Mouse (Mus musculus): Measurements from ENCODE around the gene Rptn. TPM values are rescaled to one million over a fixed set of nuclear protein-coding genes. Genes with fewer than 3 reads are reported as not detected.
A peak's percentile ranks its signal among the peaks of the same experiment; 100 is the strongest.
"Not testable (repeated sequence)": the region's sequence is repeated elsewhere in the genome, so short reads cannot be mapped to it uniquely, and the experiment has no call there.

Rptn gene
- polyA plus RNA-seq, 1 experiment from 2014 or later = not detected

GRCm38 (mm10) chr3:93443501-93444101 is 50.1 kb downstream of the Rptn start:
- peak overlapping the region; percentile 49 for H3K4me3 ChIP-seq (ENCODE audit: low read depth, low read length)
- H3K27me3 ChIP-seq (ENCODE audit: insufficient read depth, low read length) = peaks cover 34% of the 10 kb centered on the region
- peak overlapping the region; percentile 87 for H3K4me2 ChIP-seq
- H3K36me3 ChIP-seq (ENCODE audit: insufficient read depth) = no peaks in the 10 kb centered on the region
- H3K4me1 ChIP-seq (ENCODE audit: insufficient read depth) = no peaks in the 10 kb centered on the region; the same call in none of the 2 replicates
- DNase-seq = peak; percentile 59
- no peaks in the 10 kb centered on the region for H3K9me3 ChIP-seq (ENCODE audit: low read depth, low read length)
- no peak overlapping the region for H3K27ac ChIP-seq (ENCODE audit: low read depth)
- no peak for TF ChIP-seq CTCF (IDR thresholded peaks at IDR 0.05; ENCODE audit: low read depth)
- under 1% methylated on average over 38 of the region's 38 CpGs for WGBS
- peak overlapping the region; percentile 41 for H3K9ac ChIP-seq
- ATAC-seq (ENCODE audit: insufficient read depth) = no peak

- TF ChIP-seq CTCF (IDR thresholded peaks at IDR 0.05; ENCODE audit: low read depth) = no peak
- peak overlapping the region; percentile 41 for H3K9ac ChIP-seq
- peak overlapping the region; percentile 8; the same call in 1 of the 2 replicates for H3K27ac ChIP-seq (ENCODE audit: low read depth)
- H3K9me3 ChIP-seq (ENCODE audit: low read depth, low read length) = no peaks in the 10 kb centered on the region
- H3K4me3 ChIP-seq (ENCODE audit: low read depth, low read length) = peak overlapping the region; percentile 49
- under 1% methylated on average over 56 of the region's 56 CpGs for WGBS
- H3K27me3 ChIP-seq (ENCODE audit: insufficient read depth, low read length) = peaks cover 34% of the 10 kb centered on the region
- H3K4me1 ChIP-seq (ENCODE audit: insufficient read depth) = no peaks in the 10 kb centered on the region; the same call in none of the 2 replicates
- ATAC-seq (ENCODE audit: insufficient read depth) = peak; percentile 85
- H3K36me3 ChIP-seq (ENCODE audit: insufficient read depth) = no peaks in the 10 kb centered on the region
- peak overlapping the region; percentile 87 for H3K4me2 ChIP-seq
- peak; percentile 88 for DNase-seq
Measured at GRCm38 (mm10) chr3:93444343-93445164, 51.1 kb downstream of the Rptn start.

GRCm38 (mm10) chr3:93445165-93445705 is 51.7 kb downstream of the Rptn start:
- TF ChIP-seq CTCF (IDR thresholded peaks at IDR 0.05; ENCODE audit: low read depth) = no peak
- Histone ChIP-seq H3K36me3 (ENCODE audit: insufficient read depth) (no peaks in the 10 kb centered on the region), H3K9me3 (ENCODE audit: low read depth, low read length) (no peaks in the 10 kb centered on the region), H3K4me1 (ENCODE audit: insufficient read depth) (no peaks in the 10 kb centered on the region; the same call in none of the 2 replicates), H3K9ac (peak overlapping the region; percentile 41; the same call in 1 of the 2 replicates), H3K27ac (ENCODE audit: low read depth) (no peak overlapping the region), H3K4me2 (peak overlapping the region; percentile 87), H3K4me3 (ENCODE audit: low read depth, low read length) (peak overlapping the region; percentile 49), H3K27me3 (ENCODE audit: insufficient read depth, low read length) (peaks cover 34% of the 10 kb centered on the region)
- DNase-seq = peak; percentile 68
- ATAC-seq (ENCODE audit: insufficient read depth) = 0 out of 2 replicates have a peak, but pooled peaks have one; percentile 16
- under 1% methylated on average over 36 of the region's 36 CpGs for WGBS

GRCm38 (mm10) chr3:93446128-93446755 is 52.7 kb downstream of the Rptn start:
- ATAC-seq (ENCODE audit: insufficient read depth) = no peak
- H3K27me3 ChIP-seq (ENCODE audit: insufficient read depth, low read length) = peaks cover 31% of the 10 kb centered on the region
- DNase-seq = peak; percentile 75
- peak; percentile 23 for TF ChIP-seq CTCF (IDR thresholded peaks at IDR 0.05; ENCODE audit: low read depth)
- no peak overlapping the region for H3K27ac ChIP-seq (ENCODE audit: low read depth)
- H3K9ac ChIP-seq = peak overlapping the region; percentile 46
- no peaks in the 10 kb centered on the region; the same call in none of the 2 replicates for H3K4me1 ChIP-seq (ENCODE audit: insufficient read depth)
- WGBS = under 1% methylated on average over 54 of the region's 54 CpGs
- no peaks in the 10 kb centered on the region for H3K36me3 ChIP-seq (ENCODE audit: insufficient read depth)
- H3K9me3 ChIP-seq (ENCODE audit: low read depth, low read length) = no peaks in the 10 kb centered on the region
- peak overlapping the region; percentile 87 for H3K4me2 ChIP-seq
- peak overlapping the region; percentile 49 for H3K4me3 ChIP-seq (ENCODE audit: low read depth, low read length)

GRCm38 (mm10) chr3:93446756-93447137 is 53.2 kb downstream of the Rptn start:
- ATAC-seq (ENCODE audit: insufficient read depth); H3K36me3 ChIP-seq (ENCODE audit: insufficient read depth); H3K4me1 ChIP-seq (ENCODE audit: insufficient read depth); H3K9me3 ChIP-seq (ENCODE audit: low read depth, low read length): not testable (repeated sequence)
- WGBS = under 1% methylated on average over 32 of the region's 32 CpGs
- H3K4me2 ChIP-seq = peak overlapping the region; percentile 87
- DNase-seq = peak; percentile 61
- peaks cover 31% of the 10 kb centered on the region for H3K27me3 ChIP-seq (ENCODE audit: insufficient read depth, low read length)
- H3K9ac ChIP-seq = peak overlapping the region; percentile 38
- H3K4me3 ChIP-seq (ENCODE audit: low read depth, low read length) = peak overlapping the region; percentile 49
- 0 out of 2 replicates have a peak overlapping the region, but pooled peaks have one; percentile 24 for H3K27ac ChIP-seq (ENCODE audit: low read depth)

GRCm38 (mm10) chr3:93447138-93447841 is 53.8 kb downstream of the Rptn start:
- peak; percentile 59 for ATAC-seq (ENCODE audit: insufficient read depth)
- Histone ChIP-seq H3K4me2 (peak overlapping the region; percentile 87), H3K36me3 (ENCODE audit: insufficient read depth) (no peaks in the 10 kb centered on the region), H3K4me3 (ENCODE audit: low read depth, low read length) (peak overlapping the region; percentile 49), H3K9me3 (ENCODE audit: low read depth, low read length) (no peaks in the 10 kb centered on the region), H3K27ac (ENCODE audit: low read depth) (0 out of 2 replicates have a peak overlapping the region, but pooled peaks have one; percentile 24), H3K27me3 (ENCODE audit: insufficient read depth, low read length) (peaks cover 29% of the 10 kb centered on the region), H3K9ac (peak overlapping the region; percentile 38), H3K4me1 (ENCODE audit: insufficient read depth) (no peaks in the 10 kb centered on the region; the same call in none of the 2 replicates)
- WGBS = under 1% methylated on average over 59 of the region's 59 CpGs
- peak; percentile 48 for TF ChIP-seq CTCF (IDR thresholded peaks at IDR 0.05; ENCODE audit: low read depth)
- DNase-seq = peak; percentile 85

Small RNA genes within 50 kb of the gene (microRNA-seq; reads per million reads assigned to microRNA genes)
- gene Gm22752 (ENCODE audit: borderline number of aligned reads) (not detected), gene Gm44353 (ENCODE audit: borderline number of aligned reads) (not detected)

Other genes with a start within 250 kb of the Rptn start
- gene Crnn, start 248.9 kb upstream of the Rptn start, polyA plus RNA-seq (2014; fragmentation: Nextera tagmentation; extraction: Ambion mirVana) = not detected in 2 replicates
- not detected in 2 replicates for gene Flg2, start 196.4 kb upstream of the Rptn start, polyA plus RNA-seq (2014; fragmentation: Nextera tagmentation; extraction: Ambion mirVana)
- not detected in 2 replicates for gene Flg, start 120.2 kb upstream of the Rptn start, polyA plus RNA-seq (2014; fragmentation: Nextera tagmentation; extraction: Ambion mirVana)
- not detected in 2 replicates for gene Hrnr, start 74.0 kb upstream of the Rptn start, polyA plus RNA-seq (2014; fragmentation: Nextera tagmentation; extraction: Ambion mirVana)
- gene Tchh, start 48.6 kb downstream of the Rptn start, polyA plus RNA-seq (2014; fragmentation: Nextera tagmentation; extraction: Ambion mirVana) = 1.4 and 1.9 TPM in 2 replicates
- not detected in 2 replicates for gene Tchhl1, start 75.1 kb downstream of the Rptn start, polyA plus RNA-seq (2014; fragmentation: Nextera tagmentation; extraction: Ambion mirVana)
- 861 and 982 TPM in 2 replicates for gene S100a11, start 126.8 kb downstream of the Rptn start, polyA plus RNA-seq (2014; fragmentation: Nextera tagmentation; extraction: Ambion mirVana)
- gene S100a10, start 161.4 kb downstream of the Rptn start, polyA plus RNA-seq (2014; fragmentation: Nextera tagmentation; extraction: Ambion mirVana) = 196 and 220 TPM in 2 replicates